Comparison of ENCODE assay signal across 34 mouse cellular contexts in genomic region chr1:45181632-45182031, GRCm38 (mm10).
"Had no signal": no experiment of that assay in that cellular context is flagged by ENCODE, and none has a peak within 500 bp of the region (broad histone marks: within the 10 kb centered on the region; RNA-seq: fewer than 3 reads in every experiment).

No protein-coding gene starts in this region.

- DNase-seq: heart, postnatal 10 days; heart, postnatal 14 days; heart, postnatal 36 days; heart, postnatal 4 days; kidney, adult 11 months; kidney, adult 18-20 months; kidney, adult 2 months; kidney, adult 8-10 months; kidney, adult 9 months; kidney, postnatal 10 days; kidney, postnatal 14 days; kidney, postnatal 25 days; kidney, postnatal 36 days; kidney, postnatal 4 days; layer of hippocampus, adult 9-11 months; layer of hippocampus, postnatal 36 days had no signal

- H3K36me3 ChIP-seq: heart, embryonic 10.5 days; heart, embryonic 12.5 days; heart, embryonic 13.5 days; heart, embryonic 15.5 days; hindbrain, embryonic 10.5 days; hindbrain, embryonic 12.5 days; hindbrain, embryonic 13.5 days; hindbrain, embryonic 15.5 days; intestine, embryonic 15.5 days; kidney, embryonic 15.5 days had no signal

- H3K27me3 ChIP-seq: heart, embryonic 12.5 days; heart, embryonic 13.5 days; heart, embryonic 15.5 days; hindbrain, embryonic 12.5 days; hindbrain, embryonic 13.5 days; hindbrain, embryonic 15.5 days; intestine, embryonic 15.5 days; kidney, embryonic 15.5 days had no signal

- H3K4me2 ChIP-seq: heart, embryonic 11.5 days; heart, embryonic 12.5 days; heart, embryonic 13.5 days; heart, embryonic 15.5 days; hindbrain, embryonic 12.5 days; hindbrain, embryonic 13.5 days; hindbrain, embryonic 14.5 days; hindbrain, embryonic 15.5 days; intestine, embryonic 15.5 days; kidney, embryonic 15.5 days had no signal

- H3K4me3 ChIP-seq: heart, embryonic 10.5 days; heart, embryonic 12.5 days; heart, embryonic 13.5 days; heart, embryonic 15.5 days; hindbrain, embryonic 10.5 days; hindbrain, embryonic 12.5 days; hindbrain, embryonic 13.5 days; hindbrain, embryonic 15.5 days; intestine, embryonic 15.5 days; kidney, embryonic 15.5 days; layer of hippocampus, adult 2 months had no signal

- ATAC-seq: hindbrain, embryonic 16.5 days; hindbrain, postnatal 0 days; inflammation-experienced regulatory T-cells, adult 6 months; intestine, embryonic 15.5 days; intestine, embryonic 16.5 days; intestine, postnatal 0 days had no signal
